Mouse (Mus musculus) cerebellum, adult 2 months (tissue): ENCODE data around the gene Abca2.

ENCODE experiments used
- CTCF ChIP-seq: fragments of 200-500 bp; IDR thresholded peaks from 2 replicates; pipeline ENCODE4 v1.5.1; 2011; ENCODE audit warnings: low read depth, mild to moderate bottlenecking, control low read depth, low read length, moderate library complexity, borderline replicate concordance; ENCODE audit not compliant: insufficient read depth
- POLR2A ChIP-seq: fragments of 200-500 bp; IDR thresholded peaks from 2 replicates; pipeline ENCODE4 v1.6.1; 2011; ENCODE audit warnings: low read length, control low read depth, borderline replicate concordance; ENCODE audit not compliant: insufficient read depth

DNA sequence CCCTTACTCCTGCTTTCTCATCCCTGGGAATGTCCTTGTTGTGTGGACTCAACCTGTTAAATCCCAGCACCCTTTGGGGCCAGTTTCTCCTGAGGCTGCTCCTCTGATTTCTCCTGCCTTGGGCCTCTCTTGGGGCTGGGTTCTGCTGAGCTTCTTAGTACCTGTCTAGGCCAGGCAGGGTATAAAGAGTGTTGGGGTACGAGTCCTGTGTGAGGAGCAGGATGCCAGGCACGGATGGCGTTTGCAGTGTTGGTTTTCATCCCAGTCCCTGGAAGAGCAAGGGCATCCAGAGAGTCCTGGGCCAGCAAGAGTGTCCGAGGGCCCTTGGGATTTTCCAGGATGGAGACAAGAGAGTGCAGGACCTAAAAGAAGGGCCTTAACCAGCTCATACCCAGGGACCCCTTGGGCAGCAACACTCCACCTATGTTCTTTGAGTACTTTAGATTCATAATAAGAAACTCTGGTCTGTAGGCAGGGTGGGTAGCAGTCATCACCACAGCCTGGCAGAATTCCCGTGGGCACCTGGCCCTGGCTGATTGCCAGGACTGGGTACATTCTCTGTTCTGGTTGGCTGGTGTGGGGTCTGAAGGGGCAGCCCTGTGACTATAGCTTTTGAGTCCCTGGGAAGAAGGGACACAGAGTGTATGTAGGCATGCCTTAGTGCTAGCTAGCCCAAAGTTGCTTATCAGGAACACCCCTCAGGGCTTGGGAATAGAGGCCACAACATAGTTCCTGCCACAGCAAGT is 1.1 kb downstream of the Abca2 start:
- TF ChIP-seq CTCF: no peak
- TF ChIP-seq POLR2A: 0 out of 2 replicates have a peak, but pooled peaks have one; percentile 10
